Mouse (Mus musculus): ENCODE measurements around the gene Ly6g6d. TPM values are rescaled to one million over a fixed set of nuclear protein-coding genes. Genes with fewer than 3 reads are reported as not detected.
A peak's percentile ranks its signal among the peaks of the same experiment; 100 is the strongest.

Ly6g6d gene
- total RNA-seq, 2 experiments from 2014 or later = 1.1 TPM; not detected in 1

- intact Hi-C loops (cut with DNase I) = no loop called here
- DNase-seq (ENCODE audit: extremely low spot score in 1 of 2, low spot score in 2 of 2) = no peak
Observed at GRCm38 (mm10) chr17:35102299-35102698, 24.4 kb upstream of the Ly6g6d start.

GRCm38 (mm10) chr17:35101161-35101560 is 23.3 kb upstream of the Ly6g6d start:
- no peak for DNase-seq (ENCODE audit: extremely low spot score in 1 of 2, low spot score in 2 of 2)
- intact Hi-C loops (cut with DNase I) = no loop called here

- intact Hi-C loops (cut with DNase I) = no loop called here
- no peak for DNase-seq (ENCODE audit: extremely low spot score in 1 of 2, low spot score in 2 of 2)
Observed at GRCm38 (mm10) chr17:35100196-35100765, 22.4 kb upstream of the Ly6g6d start.

GRCm38 (mm10) chr17:35097164-35097655 is 19.3 kb upstream of the Ly6g6d start:
- peak in 1 of 2 experiments; percentile 45 for DNase-seq (ENCODE audit: extremely low spot score in 1 of 2, low spot score in 2 of 2)

GRCm38 (mm10) chr17:35096597-35096996 is 18.7 kb upstream of the Ly6g6d start:
- DNase-seq (ENCODE audit: extremely low spot score in 1 of 2, low spot score in 2 of 2) = no peak
- intact Hi-C loops (cut with DNase I) = loop anchor here (5.0 kb wide), 1 partner anchor 79 kb away; the partner anchor contains the start of gene Vwa7

More at GRCm38 (mm10) chr17:35097164-35097655, 19.3 kb upstream of the Ly6g6d start:
- intact Hi-C loops (cut with DNase I) = loop anchor here (5.0 kb wide), 1 partner anchor 80 kb away; the partner anchor contains the start of gene Vwa7

GRCm38 (mm10) chr17:35094475-35095365 is 16.9 kb upstream of the Ly6g6d start:
- intact Hi-C loops (cut with DNase I) = loop anchor here (5.0 kb wide), 1 partner anchor 77 kb away; the partner anchor contains the start of gene Vwa7
- no peak for DNase-seq (ENCODE audit: extremely low spot score in 1 of 2, low spot score in 2 of 2)

- intact Hi-C loops (cut with DNase I) = no loop called here
- no peak for DNase-seq (ENCODE audit: extremely low spot score in 1 of 2, low spot score in 2 of 2)
Observed at GRCm38 (mm10) chr17:35092403-35093198, 14.7 kb upstream of the Ly6g6d start.

- DNase-seq (ENCODE audit: extremely low spot score in 1 of 2, low spot score in 2 of 2) = no peak
- intact Hi-C loops (cut with DNase I) = no loop called here
Observed at GRCm38 (mm10) chr17:35090166-35090932, 12.5 kb upstream of the Ly6g6d start.

GRCm38 (mm10) chr17:35088825-35089644 is 11.2 kb upstream of the Ly6g6d start, which contains the start of gene Abhd16a:
Abhd16a (plus strand) TSS chr17:35089263.
- intact Hi-C loops (cut with DNase I) = no loop called here
- peak; percentile 93 to 97 for DNase-seq (ENCODE audit: extremely low spot score in 1 of 2, low spot score in 2 of 2)

GRCm38 (mm10) chr17:35088151-35088550 is 10.3 kb upstream of the Ly6g6d start:
- intact Hi-C loops (cut with DNase I) = no loop called here
- DNase-seq (ENCODE audit: extremely low spot score in 1 of 2, low spot score in 2 of 2) = no peak

- intact Hi-C loops (cut with DNase I) = no loop called here
- no peak for DNase-seq (ENCODE audit: extremely low spot score in 1 of 2, low spot score in 2 of 2)
Observed at GRCm38 (mm10) chr17:35085208-35085865, 7.5 kb upstream of the Ly6g6d start, which contains the start of gene Ly6g6f. Ly6g6f (minus strand) TSS chr17:35085610.

- DNase-seq (ENCODE audit: extremely low spot score in 1 of 2, low spot score in 2 of 2) = no peak
- intact Hi-C loops (cut with DNase I) = no loop called here
Observed at GRCm38 (mm10) chr17:35083929-35084497, 6.1 kb upstream of the Ly6g6d start.

GRCm38 (mm10) chr17:35082841-35083576 is 5.1 kb upstream of the Ly6g6d start:
- intact Hi-C loops (cut with DNase I) = no loop called here
- DNase-seq (ENCODE audit: extremely low spot score in 1 of 2, low spot score in 2 of 2) = no peak

- DNase-seq (ENCODE audit: extremely low spot score in 1 of 2, low spot score in 2 of 2) = no peak
- intact Hi-C loops (cut with DNase I) = no loop called here
Observed at GRCm38 (mm10) chr17:35080710-35081109, 2.8 kb upstream of the Ly6g6d start.

GRCm38 (mm10) chr17:35080248-35080647 is 2.4 kb upstream of the Ly6g6d start:
- intact Hi-C loops (cut with DNase I) = no loop called here
- DNase-seq (ENCODE audit: extremely low spot score in 1 of 2, low spot score in 2 of 2) = no peak

- intact Hi-C loops (cut with DNase I) = no loop called here
- no peak for DNase-seq (ENCODE audit: extremely low spot score in 1 of 2, low spot score in 2 of 2)
Observed at GRCm38 (mm10) chr17:35079778-35080177, 1.9 kb upstream of the Ly6g6d start.
